Mouse (Mus musculus) heart, embryonic 12.5 days (tissue): Measurements from ENCODE around the gene Eef1akmt4. TPM values are rescaled to one million over a fixed set of nuclear protein-coding genes. Genes with fewer than 3 reads are reported as not detected.

Experiments
- ATAC-seq: fragments of 200-750 bp; cut with Nextera tagmentation; 2 replicates; pipeline ENCODE4 v1.8.0; 2017; ENCODE audit warnings: moderate TSS enrichment, moderate library complexity; ENCODE audit not compliant: insufficient number of reproducible peaks, low FRiP score
- H3K27ac ChIP-seq: fragments of 300-500 bp; sonication (generic); 2 replicates; pipeline ENCODE4 v1.5.1; 2016; ENCODE audit warnings: mild to moderate bottlenecking, moderate library complexity; ENCODE audit not compliant: poor library complexity, severe bottlenecking
- H3K27me3 ChIP-seq: fragments of 300-500 bp; sonication (generic); replicated peaks from 2 replicates; pipeline ENCODE4 v1.6.1; 2016; ENCODE audit warnings: mild to moderate bottlenecking, moderate library complexity
- H3K36me3 ChIP-seq: fragments of 300-500 bp; sonication (generic); 2 replicates; pipeline ENCODE4 v1.6.1; 2016; ENCODE audit warnings: mild to moderate bottlenecking, moderate library complexity
- H3K4me1 ChIP-seq: fragments of 300-500 bp; sonication (generic); replicated peaks from 2 replicates; pipeline ENCODE4 v1.6.1; 2016; ENCODE audit warnings: mild to moderate bottlenecking
- H3K4me2 ChIP-seq: fragments of 300-500 bp; sonication (generic); 2 replicates; pipeline ENCODE4 v1.6.1; 2016; ENCODE audit warnings: mild to moderate bottlenecking, moderate library complexity
- H3K4me3 ChIP-seq: fragments of 300-500 bp; sonication (generic); 2 replicates; pipeline ENCODE4 v1.5.1; 2016; ENCODE audit warnings: mild to moderate bottlenecking
- H3K9ac ChIP-seq: fragments of 300-500 bp; sonication (generic); 2 replicates; pipeline ENCODE4 v1.6.1; 2016; ENCODE audit warnings: mild to moderate bottlenecking, moderate library complexity
- H3K9me3 ChIP-seq: fragments of 300-500 bp; sonication (generic); replicated peaks from 2 replicates; pipeline ENCODE4 v1.6.1; 2016; ENCODE audit warnings: mild to moderate bottlenecking, moderate library complexity
- WGBS: fragments of 180-500 bp; shearing (Covaris S2); methylation state at CpG from one replicate; pipeline ENCODE4 v1.1.7; 2016; 5-methylcytosine and 5-hydroxymethylcytosine counted together
- polyA plus RNA-seq: library from polyadenylated mRNA; unstranded; fragments of >200 nt; fragmentation: Nextera tagmentation; extraction: Ambion mirVana; gene quantifications from 2 replicates; pipeline ENCODE4 v1.2.1, GENCODE M21; 2016

Gene Eef1akmt4
- polyA plus RNA-seq, 1 experiment from 2014 or later = 20.1 TPM

DNA sequence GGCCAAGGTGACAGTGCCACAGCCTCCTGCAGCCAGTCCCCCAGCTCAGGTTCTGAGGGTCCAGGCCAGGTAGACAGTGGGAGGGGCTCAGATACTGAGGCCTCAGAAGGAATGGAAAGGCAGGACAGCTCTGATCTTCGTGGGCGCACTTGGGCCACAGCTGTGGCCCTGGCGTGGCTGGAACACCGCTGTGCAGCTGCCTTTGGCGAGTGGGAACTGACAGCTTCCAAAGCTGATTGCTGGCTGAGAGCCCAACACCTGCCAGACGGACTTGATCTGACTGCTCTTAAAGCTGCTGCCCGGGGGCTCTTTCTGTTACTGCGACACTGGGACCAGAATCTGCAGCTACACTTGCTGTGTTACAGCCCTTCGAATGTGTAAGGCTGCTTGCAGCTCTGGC, 6.7 kb upstream of the Eef1akmt4 start:
- Histone ChIP-seq H3K27me3 (0 out of 2 replicates have a peak, but pooled peaks cover 5% of the 10 kb centered on the region), H3K4me1 (0 out of 2 replicates have a peak, but pooled peaks cover 2% of the 10 kb centered on the region), H3K4me3 (no peak overlapping the region), H3K36me3 (peaks cover 48% of the 10 kb centered on the region), H3K9me3 (no peaks in the 10 kb centered on the region), H3K4me2 (no peak overlapping the region), H3K9ac (no peak overlapping the region), H3K27ac (no peak overlapping the region)
- WGBS = 70% methylated on average over 9 of the region's 9 CpGs
- no peak for ATAC-seq

DNA sequence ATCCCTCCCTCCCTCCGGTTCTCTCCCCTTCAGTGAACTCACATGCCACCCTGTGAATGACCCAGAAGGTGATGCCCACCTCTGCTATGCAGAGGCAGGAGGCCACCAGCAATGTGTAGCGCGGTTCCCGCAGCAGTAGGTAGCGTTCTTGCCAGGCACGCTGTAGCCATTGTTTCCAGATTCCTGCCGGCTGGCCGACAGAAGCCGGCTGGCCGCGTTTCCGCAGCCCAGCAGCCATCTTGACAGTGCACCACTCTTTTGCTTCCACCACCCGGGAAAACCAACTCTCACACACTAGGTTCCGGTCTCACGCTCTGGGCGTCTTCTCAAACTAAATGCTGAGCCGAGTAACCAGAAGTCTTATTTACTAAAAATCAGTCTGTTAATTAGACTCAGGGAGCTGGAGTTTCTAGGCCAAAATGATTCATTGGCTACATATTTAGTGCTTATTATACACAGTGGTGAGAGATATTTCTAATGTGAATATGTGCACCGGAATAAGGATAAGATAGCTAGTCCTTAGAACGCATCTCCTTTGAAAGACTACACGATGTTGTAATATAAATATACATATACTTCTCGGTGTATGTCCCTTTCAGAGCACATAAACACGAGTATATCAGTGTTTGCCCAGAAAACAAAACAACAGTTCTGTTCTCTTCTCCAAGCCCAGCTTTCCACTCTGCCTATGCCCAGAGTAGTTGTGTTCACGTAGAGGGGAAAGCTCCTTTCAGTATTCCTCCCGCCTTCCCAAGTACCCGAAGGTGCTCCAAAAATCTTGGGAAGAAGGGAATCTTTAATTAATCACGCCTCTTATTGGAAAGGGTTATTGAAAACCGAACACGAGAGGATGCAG, 664 bp upstream of the Eef1akmt4 start:
- H3K9me3 ChIP-seq = no peaks in the 10 kb centered on the region
- H3K4me2 ChIP-seq = peak overlapping the region; percentile 93
- peak overlapping the region; percentile 97 for H3K9ac ChIP-seq
- peaks cover 28% of the 10 kb centered on the region for H3K36me3 ChIP-seq
- ATAC-seq = peak; percentile 61
- H3K4me1 ChIP-seq = peaks cover 11% of the 10 kb centered on the region
- H3K27me3 ChIP-seq = no peaks in the 10 kb centered on the region
- peak overlapping the region; percentile 98 for H3K4me3 ChIP-seq
- peak overlapping the region; percentile 67 for H3K27ac ChIP-seq
- under 1% methylated on average over 28 of the region's 28 CpGs for WGBS

DNA sequence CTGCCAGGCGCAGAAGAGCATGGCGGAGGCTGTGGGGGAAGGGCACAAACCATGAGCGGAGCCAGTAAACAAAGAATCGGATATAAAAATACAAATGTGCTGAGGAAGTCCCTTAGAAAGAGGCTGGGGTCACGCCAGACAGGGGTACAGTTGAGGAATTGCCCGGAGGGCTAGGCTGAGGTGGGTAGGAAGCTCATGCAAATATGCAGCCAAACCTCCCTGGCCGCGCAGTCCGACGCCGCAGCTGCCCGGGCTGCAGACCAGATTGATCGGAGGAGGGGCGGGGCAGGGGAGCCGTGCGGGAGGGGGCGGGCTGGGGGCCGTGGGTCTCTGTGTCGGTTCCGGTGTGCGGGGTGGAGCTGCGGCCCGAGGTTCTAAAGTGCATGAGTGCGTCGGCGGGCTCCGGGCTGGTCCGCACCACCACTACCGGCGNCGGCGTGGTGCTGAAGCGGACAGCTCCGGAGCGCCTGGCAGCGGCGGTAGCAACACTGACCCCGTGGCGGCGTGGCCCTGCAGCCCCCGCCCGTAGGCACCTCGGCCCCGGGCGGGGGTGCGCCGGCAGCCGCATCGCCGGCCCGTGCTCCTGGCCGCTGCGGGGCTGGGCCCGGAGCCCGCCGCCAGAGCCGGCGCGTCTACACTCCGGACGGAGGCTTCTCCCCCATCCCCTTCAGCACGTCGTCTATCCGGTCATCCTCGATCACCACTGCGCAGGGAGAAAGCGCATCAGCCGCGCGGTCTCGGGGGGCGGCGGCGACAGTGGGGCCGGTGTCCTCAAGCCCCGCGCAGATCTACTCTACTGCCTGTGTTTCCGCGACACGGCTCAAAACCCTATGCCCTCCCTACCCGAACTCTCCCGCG, 8.4 kb downstream of the Eef1akmt4 start:
- Histone ChIP-seq H3K27ac (no peak overlapping the region), H3K9ac (no peak overlapping the region), H3K27me3 (peaks cover 53% of the 10 kb centered on the region), H3K4me1 (peaks cover 29% of the 10 kb centered on the region), H3K9me3 (no peaks in the 10 kb centered on the region), H3K4me2 (peak overlapping the region; percentile 97), H3K4me3 (peak overlapping the region; percentile 70), H3K36me3 (no peaks in the 10 kb centered on the region; the same call in 1 of the 2 replicates)
- 0 out of 2 replicates have a peak, but pooled peaks have one; percentile 27 for ATAC-seq
- WGBS = 3% methylated on average over 78 of the region's 83 CpGs

DNA sequence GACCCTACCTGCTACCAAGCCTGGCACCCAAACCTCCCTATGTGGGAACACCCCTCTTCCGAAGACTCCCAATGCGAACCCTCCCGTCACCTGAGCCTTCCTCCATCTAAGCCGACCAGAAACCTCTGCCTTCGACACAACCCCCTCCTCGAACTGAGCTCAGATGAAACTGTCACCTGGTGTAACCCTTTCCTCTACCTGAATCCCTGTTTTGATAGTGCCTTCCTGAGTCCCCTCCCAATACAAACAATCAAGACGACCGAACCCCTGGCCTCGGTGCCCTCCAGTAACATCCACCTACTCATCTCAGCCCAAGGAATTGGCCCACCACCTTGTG, 9.0 kb downstream of the Eef1akmt4 start:
- H3K9ac ChIP-seq = no peak overlapping the region; the same call in 1 of the 2 replicates
- H3K27me3 ChIP-seq = peaks cover 53% of the 10 kb centered on the region

DNA sequence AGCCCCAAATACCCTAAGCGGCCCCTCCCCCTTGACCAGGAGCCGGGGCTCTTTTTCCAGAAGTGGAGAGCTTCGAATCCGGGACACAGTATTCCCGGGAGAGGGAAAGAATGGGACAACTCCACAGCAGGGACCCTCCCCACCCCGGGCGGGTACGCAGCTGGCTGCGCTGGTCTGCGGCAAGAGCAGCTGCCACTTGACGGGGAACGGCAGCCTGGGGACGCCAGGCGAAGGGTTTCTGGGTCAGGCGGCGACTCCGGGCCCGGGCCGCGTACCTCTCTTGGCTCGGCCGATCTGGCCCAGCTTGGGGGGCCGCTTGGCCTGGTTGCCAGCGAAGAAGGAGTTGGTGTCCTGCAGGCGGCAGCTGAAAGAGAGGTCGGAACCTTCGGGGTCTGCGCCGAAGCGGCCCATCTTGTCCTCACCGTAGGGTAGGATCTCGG, 9.4 kb downstream of the Eef1akmt4 start:
- WGBS = 0% methylated on average over 32 of the region's 32 CpGs
- peak overlapping the region; percentile 75 for H3K9ac ChIP-seq
- H3K36me3 ChIP-seq = no peaks in the 10 kb centered on the region; the same call in 1 of the 2 replicates
- no peak overlapping the region for H3K27ac ChIP-seq
- peak; percentile 19; the same call in 1 of the 2 replicates for ATAC-seq
- peaks cover 29% of the 10 kb centered on the region for H3K4me1 ChIP-seq
- H3K4me3 ChIP-seq = peak overlapping the region; percentile 70
- H3K4me2 ChIP-seq = peak overlapping the region; percentile 97
- peaks cover 53% of the 10 kb centered on the region for H3K27me3 ChIP-seq
- H3K9me3 ChIP-seq = no peaks in the 10 kb centered on the region

More for the DNA sequence above, 9.0 kb downstream of the Eef1akmt4 start:
- WGBS = under 1% methylated on average over 9 of the region's 9 CpGs
- H3K36me3 ChIP-seq = no peaks in the 10 kb centered on the region; the same call in 1 of the 2 replicates
- ATAC-seq = no peak
- H3K4me1 ChIP-seq = peaks cover 29% of the 10 kb centered on the region
- H3K4me2 ChIP-seq = peak overlapping the region; percentile 97
- H3K9me3 ChIP-seq = no peaks in the 10 kb centered on the region
- peak overlapping the region; percentile 70 for H3K4me3 ChIP-seq
- H3K27ac ChIP-seq = no peak overlapping the region

DNA sequence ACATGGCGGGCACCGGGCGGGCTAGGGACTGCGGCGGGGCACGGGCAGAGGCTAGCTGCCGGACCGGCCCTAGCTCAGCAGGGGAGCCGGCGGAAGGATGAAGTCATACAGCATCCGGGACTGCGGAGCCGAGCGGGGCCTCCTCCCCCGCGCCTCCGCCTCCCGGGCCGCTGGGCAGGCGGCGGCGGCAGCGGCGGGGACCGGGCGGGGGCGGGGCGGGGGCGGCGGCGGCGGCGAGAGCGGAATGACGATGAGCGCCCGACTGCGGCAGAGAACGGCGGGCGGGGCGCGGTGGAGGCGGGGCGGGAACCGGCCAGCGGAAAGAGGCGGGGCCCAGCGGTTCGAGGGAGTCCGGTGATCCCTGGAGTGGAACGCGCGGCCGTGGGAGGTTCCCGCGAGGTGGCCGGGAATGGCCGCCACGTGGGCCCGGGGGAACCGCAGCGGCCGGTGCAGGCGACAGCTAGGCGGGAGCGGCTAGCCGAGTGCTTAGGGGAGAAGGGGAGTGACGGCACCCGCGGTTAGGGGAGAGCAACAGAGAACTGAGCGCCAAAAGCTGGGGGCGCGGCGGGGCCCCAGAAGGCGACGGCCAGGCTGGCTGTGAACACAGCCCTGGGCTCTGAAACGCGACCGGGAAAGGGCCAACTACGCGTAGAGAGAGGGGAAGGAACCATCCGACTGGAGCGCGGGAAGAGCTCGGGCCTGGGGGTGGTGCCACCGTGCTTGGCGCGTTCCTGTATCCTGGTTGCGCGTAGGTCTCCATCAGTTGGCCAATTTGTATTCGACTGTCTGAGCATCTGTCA, 10.0 kb downstream of the Eef1akmt4 start, which contains the start of gene Camk2n2:
Gene Camk2n2, minus strand, starts transcription at position 97 of the 800 bp plus-strand sequence.
- H3K36me3 ChIP-seq = no peaks in the 10 kb centered on the region; the same call in 1 of the 2 replicates
- H3K9ac ChIP-seq = peak within 1 kb of the TSS; percentile 75
- under 1% methylated on average over 73 of the region's 92 CpGs for WGBS
- peak within 1 kb of the TSS; percentile 97 for H3K4me2 ChIP-seq
- H3K9me3 ChIP-seq = no peaks in the 10 kb centered on the region
- peak; percentile 58 for ATAC-seq
- H3K27ac ChIP-seq = no peak within 1 kb of the TSS; the same call in 1 of the 2 replicates
- H3K4me3 ChIP-seq = peak within 1 kb of the TSS; percentile 70
- H3K27me3 ChIP-seq = peaks cover 53% of the 10 kb centered on the region
- H3K4me1 ChIP-seq = peaks cover 29% of the 10 kb centered on the region

DNA sequence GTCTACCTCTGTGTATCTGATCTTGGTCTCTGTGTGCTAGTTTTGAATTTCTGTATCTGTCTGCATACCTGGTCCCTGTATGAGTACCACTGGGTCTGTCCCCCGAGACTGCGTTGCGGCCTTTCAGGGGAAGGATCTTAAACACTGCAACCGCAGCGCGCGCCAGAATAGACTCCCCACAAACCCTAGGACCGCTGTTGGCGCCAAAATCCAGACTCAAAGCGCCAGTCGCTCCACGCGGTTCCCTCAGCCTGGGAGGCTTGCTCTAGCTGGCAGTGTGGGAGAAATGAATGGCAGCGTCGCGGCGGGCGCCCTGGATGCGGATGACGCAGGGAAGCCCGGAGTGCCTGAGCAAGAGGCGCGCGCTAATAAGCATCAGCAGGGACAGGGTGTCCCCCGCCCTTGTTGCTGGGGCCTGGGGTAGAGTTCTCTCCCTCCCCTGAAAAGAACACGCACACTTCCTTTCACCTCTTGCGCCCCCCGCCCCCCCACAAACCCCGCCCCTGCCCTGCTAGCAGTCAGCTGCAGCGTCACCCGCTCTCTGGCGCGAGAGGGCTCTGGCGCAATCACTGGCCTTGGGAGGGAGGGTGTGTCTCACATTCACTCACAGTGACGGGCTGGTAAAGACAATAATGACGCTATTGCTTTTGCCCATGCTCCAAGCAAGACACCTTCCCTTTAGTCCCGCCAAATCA, 10.7 kb downstream of the Eef1akmt4 start:
- Histone ChIP-seq H3K4me2 (peak overlapping the region; percentile 97), H3K9ac (peak overlapping the region; percentile 75), H3K27me3 (peaks cover 53% of the 10 kb centered on the region), H3K4me3 (peak overlapping the region; percentile 70), H3K27ac (no peak overlapping the region; the same call in 1 of the 2 replicates), H3K9me3 (no peaks in the 10 kb centered on the region), H3K4me1 (peaks cover 29% of the 10 kb centered on the region), H3K36me3 (no peaks in the 10 kb centered on the region; the same call in 1 of the 2 replicates)
- peak; percentile 53 for ATAC-seq
- WGBS = 0% methylated on average over 34 of the region's 37 CpGs

DNA sequence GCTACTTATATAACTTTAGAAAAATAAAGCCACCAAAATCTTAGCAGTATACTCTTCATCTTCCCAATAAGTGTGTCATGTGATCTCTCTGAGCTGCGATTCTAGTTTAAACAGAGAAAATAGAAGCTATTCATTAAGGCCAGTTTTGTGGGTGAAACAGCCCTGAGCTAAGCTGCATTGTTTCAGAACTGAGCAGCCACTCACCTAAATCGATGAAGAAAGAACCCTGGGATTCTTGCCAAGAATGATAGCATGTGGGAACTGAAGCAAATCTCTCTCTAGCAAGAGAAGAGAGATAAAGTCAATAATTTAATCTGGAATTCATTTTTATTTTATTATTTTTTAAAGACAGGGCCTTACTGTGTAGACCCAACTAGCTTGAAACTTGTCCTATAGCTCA, 11.8 kb downstream of the Eef1akmt4 start:
- peaks cover 53% of the 10 kb centered on the region for H3K27me3 ChIP-seq

DNA sequence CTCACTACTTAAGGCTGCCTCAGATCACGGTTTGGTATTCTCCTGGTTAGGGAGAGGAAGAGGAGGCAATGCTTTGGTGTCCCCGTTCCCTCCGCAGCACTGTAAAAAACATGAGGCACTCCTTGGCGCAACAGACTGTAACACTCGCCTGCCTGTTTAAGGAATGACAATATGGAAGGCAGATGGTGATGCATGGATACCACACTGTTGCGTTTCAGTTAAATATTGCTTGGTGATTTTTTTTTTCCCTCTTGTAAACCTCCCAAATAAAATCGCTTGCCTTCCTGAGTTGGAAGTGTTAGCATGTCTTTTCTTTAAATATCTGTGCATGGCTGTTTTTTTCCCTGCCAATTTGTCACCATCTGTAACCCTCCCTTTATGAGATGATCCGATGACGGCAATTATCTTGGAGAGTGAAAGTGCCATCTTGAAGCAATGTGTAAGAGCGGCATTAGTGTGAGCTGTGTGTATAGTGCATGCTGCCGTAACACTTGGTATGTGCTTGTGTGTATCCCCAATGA, 17.5 kb downstream of the Eef1akmt4 start:
- Histone ChIP-seq H3K36me3 (no peaks in the 10 kb centered on the region), H3K27ac (no peak overlapping the region), H3K4me2 (no peak overlapping the region), H3K4me3 (no peak overlapping the region), H3K9me3 (no peaks in the 10 kb centered on the region), H3K4me1 (peaks cover 6% of the 10 kb centered on the region; the same call in 1 of the 2 replicates), H3K27me3 (peaks cover 26% of the 10 kb centered on the region), H3K9ac (no peak overlapping the region)
- no peak for ATAC-seq
- WGBS = 49% methylated on average over 11 of the region's 11 CpGs

More for the DNA sequence above, 11.8 kb downstream of the Eef1akmt4 start:
- 45% methylated on average over 2 of the region's 2 CpGs for WGBS
- Histone ChIP-seq H3K4me2 (no peak overlapping the region), H3K36me3 (no peaks in the 10 kb centered on the region; the same call in 1 of the 2 replicates), H3K27ac (no peak overlapping the region), H3K9ac (no peak overlapping the region), H3K4me3 (no peak overlapping the region), H3K4me1 (peaks cover 29% of the 10 kb centered on the region), H3K9me3 (no peaks in the 10 kb centered on the region)
- no peak for ATAC-seq
